Mouse (Mus musculus) heart, adult 8-10 months (tissue): ENCODE results near the gene Lsm3. TPM values are rescaled to one million over a fixed set of nuclear protein-coding genes. Genes with fewer than 3 reads are reported as not detected.
A peak's percentile ranks its signal among the peaks of the same experiment; 100 is the strongest.
"Not testable (repeated sequence)": the region's sequence is repeated elsewhere in the genome, so short reads cannot be mapped to it uniquely, and the experiment has no call there.

ENCODE experiments used
- DNase-seq: peaks from one replicate; pipeline ENCODE4 v3.0.0; 2022; ENCODE audit warnings: low spot score
- total RNA-seq, 4 experiments: library from RNA; stranded (reverse); gene quantifications; 2 replicates each; pipeline ENCODE4 v1.2.4; 2022

Lsm3 gene
- 10 to 100 TPM; 61.4 to 69.1 (median 65.6) TPM for total RNA-seq

DNA sequence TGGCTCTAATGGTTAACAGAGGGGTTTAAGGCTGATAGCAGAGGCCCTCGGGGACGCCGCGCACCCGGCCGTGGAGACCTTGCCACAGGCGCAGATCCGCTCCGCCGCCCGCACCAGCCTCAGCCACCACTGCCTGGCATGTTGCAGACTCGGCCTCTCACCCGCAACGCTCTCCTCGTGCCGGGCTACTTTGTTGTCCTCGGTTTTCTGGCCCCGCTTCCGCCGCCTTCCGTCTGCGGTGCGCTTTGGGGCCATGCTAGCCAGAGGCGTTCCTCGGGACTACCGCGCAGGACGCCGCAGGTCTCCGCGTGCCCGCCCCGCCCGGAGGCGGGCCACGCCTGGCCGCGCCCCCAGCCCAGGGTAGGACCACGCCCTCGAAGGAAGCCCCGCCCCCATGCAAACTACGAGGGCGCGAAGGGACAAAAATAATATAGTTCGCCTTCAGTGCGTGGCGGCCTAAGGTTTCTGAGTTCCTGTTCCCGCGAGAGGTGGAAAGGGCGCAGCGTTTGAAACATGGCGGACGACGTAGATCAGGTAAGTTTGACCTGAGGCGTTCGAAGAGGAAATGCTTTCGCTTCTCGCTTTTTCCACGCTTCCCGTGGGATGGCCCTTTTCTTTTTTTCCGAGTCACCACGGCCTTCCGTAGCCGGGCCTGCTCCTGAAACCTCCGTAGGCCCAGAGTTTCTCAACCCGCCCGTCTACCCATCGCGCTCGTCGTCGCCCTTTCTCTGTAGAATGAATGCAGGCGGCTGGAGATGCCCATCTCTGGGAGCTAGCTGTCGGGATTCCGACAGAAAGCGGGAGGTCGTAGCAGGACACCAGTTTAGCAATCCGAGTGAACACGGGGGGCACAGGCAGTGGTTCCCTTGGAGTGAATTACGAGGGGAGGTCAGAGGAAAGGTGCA, at the start of gene Lsm3, which contains the start of gene Xpc:
Gene Lsm3, plus strand, starts transcription at position 384 of the 905 bp plus-strand sequence.
Gene Xpc, minus strand, starts transcription at position 344 of the 905 bp plus-strand sequence.
- peak; percentile 99 for DNase-seq

- DNase-seq: no peak
Observed at GRCm38 (mm10) chr6:91467106-91467505, 48.6 kb upstream of the Lsm3 start.

GRCm38 (mm10) chr6:91470712-91471111, 45.0 kb upstream of the Lsm3 start:
- DNase-seq: no peak

DNA sequence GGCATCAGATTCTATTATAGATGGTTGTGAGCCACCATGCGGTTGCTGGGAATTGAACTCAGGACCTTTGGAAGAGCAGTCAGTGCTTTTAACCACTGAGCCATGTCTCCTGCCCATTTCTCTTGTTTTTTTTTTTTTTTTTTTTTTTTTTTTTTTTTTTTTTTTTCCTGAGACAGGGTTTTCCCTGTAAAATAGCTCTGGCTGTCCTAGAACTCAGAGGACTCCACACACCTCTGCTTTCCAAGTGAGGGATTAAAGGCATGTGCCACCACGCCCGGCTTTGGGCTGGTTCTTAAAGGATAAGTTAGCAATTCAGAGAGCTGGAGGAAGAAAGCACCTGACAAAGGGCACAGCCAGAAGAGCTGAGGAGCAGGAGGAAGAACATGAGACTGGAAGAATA, 44.3 kb upstream of the Lsm3 start:
- not testable (repeated sequence) for DNase-seq

- no peak for DNase-seq
Observed at GRCm38 (mm10) chr6:91472319-91472718, 43.4 kb upstream of the Lsm3 start.

GRCm38 (mm10) chr6:91472868-91473804, 42.6 kb upstream of the Lsm3 start, which contains the start of the genes Chchd4 and Tmem43:
TSS of gene Chchd4 (minus strand) at chr6:91473546.
TSS of gene Tmem43 (plus strand) at chr6:91473703.
- DNase-seq: peak; percentile 100

DNA sequence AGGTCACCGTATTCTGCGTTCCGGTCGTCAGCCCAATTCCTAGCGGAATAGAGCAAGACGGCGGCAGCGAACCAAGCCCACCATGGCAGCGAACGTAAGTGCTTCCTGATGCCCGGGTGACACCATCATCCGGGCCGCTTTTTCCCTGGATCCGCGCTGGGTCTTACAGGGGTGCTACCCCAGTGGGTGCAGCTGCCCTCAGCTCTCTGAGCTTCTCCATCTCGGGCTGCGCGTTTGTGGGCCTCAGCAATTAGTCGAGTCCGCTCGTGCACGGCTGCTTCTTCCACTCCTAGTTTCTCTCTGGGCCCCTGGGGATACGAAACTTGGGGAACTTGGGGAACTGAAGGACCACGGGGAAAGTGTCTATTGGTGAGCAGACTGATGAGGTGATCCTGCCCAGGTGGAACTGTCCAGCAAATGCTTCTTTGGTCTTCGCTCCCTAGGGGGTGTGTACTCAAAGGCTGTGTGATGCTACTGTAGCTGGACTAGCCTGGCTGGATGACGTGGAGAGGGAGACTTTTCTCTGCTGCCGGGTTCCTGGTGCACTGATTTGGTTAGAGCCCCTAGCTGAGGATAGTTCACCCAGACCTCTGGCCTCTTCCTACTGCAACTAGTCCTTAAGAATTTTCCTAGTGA, 41.8 kb upstream of the Lsm3 start:
- no peak for DNase-seq

DNA sequence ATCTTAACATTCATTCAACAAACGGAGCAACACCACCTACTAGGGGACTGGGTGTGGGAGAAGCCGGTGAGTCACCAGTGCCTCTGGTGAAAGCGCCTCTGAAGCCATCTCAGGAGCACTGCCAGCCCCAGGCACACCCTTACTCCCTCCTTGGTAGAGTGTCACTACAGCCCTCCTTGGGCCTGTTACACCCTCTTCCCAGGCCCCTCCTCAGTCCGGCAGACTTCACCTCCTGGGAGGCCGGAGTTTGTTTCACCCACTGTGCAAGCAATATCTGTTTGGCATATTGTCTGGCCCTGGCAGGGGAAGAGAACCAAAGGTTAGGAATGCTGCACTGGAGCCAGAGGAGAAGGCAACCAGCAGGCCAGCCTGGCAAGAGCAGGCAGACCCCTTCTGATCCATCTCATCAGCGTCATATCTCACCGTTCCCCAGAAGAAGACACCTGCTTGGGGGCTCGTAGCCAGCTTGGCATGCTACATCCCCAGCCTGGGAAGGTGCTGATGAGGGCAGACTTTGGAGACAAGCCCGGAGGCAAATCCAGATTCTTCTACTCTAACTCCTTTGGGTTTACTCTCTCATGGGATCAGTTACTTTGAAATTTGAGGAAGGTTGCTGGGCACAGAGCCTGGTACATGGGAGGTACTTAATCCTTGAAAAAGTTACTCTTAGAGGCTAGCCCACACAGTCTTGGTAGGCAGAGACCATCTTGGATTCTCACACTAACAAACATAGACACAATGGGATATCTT, 41.1 kb upstream of the Lsm3 start:
- no peak for DNase-seq

GRCm38 (mm10) chr6:91476541-91476940, 39.2 kb upstream of the Lsm3 start:
- no peak for DNase-seq

DNA sequence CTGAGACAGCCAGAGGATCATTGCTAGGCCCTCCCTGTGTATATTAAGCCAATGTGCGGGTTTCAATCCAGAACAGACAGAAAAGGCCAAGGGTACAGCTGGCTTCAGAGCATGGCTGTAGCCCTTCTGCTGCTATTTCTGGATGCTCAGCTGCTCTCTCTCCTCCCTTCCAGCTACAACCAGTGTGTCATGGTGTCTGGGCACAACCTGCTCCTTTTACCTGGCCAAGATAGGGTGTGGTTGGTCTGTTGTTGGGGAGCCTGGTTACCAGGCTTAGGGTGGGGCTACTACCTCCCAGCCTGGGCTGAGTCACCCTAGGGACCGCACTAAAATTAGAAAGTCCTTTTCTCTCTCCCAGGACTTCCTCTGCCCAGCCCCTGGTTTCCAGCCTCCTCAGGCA, 32.4 kb upstream of the Lsm3 start:
- no peak for DNase-seq

DNA sequence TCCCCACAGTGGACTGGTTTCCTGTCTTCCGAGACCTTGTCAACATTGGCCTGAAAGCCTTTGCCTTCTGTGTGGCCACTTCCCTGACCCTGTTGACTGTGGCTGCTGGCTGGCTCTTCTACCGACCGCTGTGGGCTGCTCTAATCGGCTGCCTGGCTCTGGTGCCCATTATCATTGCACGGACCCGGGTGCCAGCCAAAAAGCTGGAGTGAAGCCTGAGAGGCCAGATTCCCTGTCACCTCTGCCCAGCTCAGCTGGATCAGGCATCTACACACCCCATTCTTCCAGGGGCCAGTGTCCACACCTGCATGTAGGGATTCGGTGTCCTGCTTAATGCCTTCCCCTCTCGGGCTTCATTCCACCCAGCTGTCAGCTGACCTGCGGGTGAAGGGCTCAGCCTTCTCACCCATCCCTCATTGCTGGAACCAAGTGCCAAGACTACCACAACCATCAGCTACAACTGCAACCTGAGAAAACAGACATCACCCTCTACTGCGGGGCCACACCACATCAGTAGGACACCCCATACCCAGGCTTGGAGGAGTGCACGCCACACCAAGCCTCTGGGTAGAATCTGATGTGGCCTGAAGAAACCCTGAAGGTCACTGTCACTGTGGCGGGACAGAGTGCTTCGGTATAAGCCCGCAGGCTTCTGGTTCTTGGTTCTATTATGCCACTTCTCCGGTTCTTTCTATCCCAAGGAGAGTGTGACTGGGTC, 28.8 kb upstream of the Lsm3 start:
- DNase-seq: no peak

DNA sequence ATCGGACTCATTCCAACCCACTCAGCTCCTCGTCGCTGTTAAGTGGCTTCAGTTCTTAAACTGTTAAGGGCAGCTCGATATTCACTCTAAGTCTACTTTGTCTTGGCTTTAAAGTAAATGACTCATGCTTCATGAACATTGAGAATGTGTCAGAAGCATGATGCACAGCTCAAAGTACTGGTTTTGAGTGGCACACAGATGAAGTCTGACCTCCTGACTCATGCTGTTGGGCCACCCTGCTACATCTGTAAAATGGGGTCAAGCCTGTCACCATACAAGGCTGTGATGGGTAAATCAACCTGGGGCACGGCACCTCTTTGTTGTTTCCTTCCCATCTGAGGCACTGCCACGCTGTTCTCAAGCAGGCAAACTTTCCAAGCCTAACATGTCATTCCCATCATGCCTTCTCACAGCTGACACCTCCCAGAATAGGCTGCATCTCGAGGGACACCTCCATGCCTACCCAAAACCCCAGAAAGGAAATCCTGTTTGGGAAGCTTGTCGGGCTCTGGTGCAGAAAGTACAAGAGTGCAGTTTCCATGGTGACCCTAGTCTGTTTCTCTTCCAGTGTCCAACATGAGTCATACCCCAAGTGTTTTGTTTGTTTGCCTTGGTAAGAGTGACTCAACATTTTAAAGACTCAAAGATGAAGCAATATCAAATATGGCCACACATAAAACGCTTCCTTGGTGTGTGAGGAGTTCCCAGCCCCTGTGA, 27.1 kb upstream of the Lsm3 start:
- DNase-seq: peak; percentile 75

GRCm38 (mm10) chr6:91489872-91490271, 25.9 kb upstream of the Lsm3 start:
- DNase-seq: no peak

- no peak for DNase-seq
Observed at GRCm38 (mm10) chr6:91491004-91491403, 24.7 kb upstream of the Lsm3 start.

DNA sequence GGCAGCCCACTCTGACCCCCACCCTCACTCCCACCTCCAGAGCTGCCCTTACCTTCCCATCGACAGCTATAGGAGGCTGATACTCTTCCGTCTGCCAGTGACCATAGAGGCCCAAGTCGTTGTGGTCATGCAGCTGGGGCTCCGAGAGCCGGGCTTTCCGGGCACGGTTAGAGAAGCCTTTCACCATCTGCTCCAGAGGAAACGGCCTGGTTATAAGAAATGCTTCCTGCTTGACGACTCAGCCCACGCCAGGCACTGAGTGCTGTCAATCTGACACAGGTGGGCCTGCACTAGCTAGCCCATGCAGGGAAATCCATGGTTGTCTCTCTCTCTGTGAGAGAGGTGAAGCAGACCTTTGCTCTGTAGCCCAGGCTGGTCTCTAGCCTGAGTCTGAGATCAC, 22.7 kb upstream of the Lsm3 start:
- DNase-seq: no peak

GRCm38 (mm10) chr6:91494526-91494925, 21.2 kb upstream of the Lsm3 start:
- no peak for DNase-seq

DNA sequence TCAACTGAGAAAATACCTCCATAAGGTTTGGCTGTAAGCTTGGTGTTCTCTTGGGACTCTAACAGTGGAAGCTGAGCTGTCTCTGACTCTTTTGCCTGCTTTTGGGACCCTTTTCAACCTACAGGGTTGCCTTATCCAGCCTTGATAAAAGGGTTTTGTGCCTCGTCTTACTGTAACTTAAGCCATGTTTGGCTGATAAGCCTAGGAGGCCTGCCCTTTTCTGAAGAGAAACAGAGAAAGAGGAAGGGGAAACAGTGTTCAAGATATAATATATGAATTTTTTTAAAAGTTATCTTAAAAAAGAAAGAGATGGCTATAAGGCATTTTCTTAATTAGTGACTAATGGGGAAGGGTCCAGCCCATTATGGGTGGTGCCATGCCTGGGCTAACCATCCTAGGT, 12.4 kb upstream of the Lsm3 start:
- no peak for DNase-seq

GRCm38 (mm10) chr6:91506036-91506435, 9.7 kb upstream of the Lsm3 start:
- DNase-seq: no peak

DNA sequence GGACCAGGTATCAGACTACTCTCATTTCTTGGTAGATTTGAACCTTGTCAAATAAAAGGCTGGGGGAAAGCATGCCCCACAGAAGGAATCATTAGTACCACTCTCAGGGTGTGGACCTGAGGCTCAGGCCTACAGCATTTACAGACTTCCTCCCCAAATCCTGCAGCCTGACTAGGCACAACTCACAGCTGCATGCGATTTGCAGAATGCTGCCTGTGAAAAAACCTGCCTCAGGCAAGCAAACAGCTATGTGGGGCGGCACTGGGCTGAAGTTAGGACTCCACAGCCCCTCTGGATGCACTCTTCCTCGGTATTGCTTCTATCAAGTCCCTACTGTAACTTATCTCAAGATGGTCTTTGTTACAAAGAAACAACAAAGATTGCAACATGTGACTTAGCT, 7.7 kb upstream of the Lsm3 start:
- DNase-seq: no peak

GRCm38 (mm10) chr6:91509326-91509725, 6.4 kb upstream of the Lsm3 start:
- DNase-seq: peak; percentile 61
